Mouse (Mus musculus) kidney, embryonic 16.5 days (tissue): ENCODE measurements at regions not wholly inside any gene's neighbourhood (a gene's known extent, or its start where the extent isn't known, plus 50 kb on each side); places are given as distances from the start of the nearest gene placed in this dataset.

ENCODE experiments used
- ATAC-seq: fragments of 200-750 bp; cut with Nextera tagmentation; 2 replicates; pipeline ENCODE4 v1.8.0; 2017; ENCODE audit warnings: moderate TSS enrichment; ENCODE audit not compliant: low FRiP score, low TSS enrichment
- H3K27ac ChIP-seq: fragments of 300-500 bp; sonication (generic); 2 replicates; pipeline ENCODE4 v1.5.1; 2014; ENCODE audit warnings: low read length
- H3K27me3 ChIP-seq: fragments of 300-500 bp; sonication (generic); 2 replicates; pipeline ENCODE4 v1.6.1; 2014; ENCODE audit warnings: low read length, control low read depth, mixed read lengths; ENCODE audit not compliant: insufficient read depth
- H3K36me3 ChIP-seq: fragments of 300-500 bp; sonication (generic); 2 replicates; pipeline ENCODE4 v1.6.1; 2014; ENCODE audit warnings: low read length, control low read depth, mixed read lengths; ENCODE audit not compliant: insufficient read depth
- H3K4me1 ChIP-seq: fragments of 300-500 bp; sonication (generic); 2 replicates; pipeline ENCODE4 v1.6.1; 2014; ENCODE audit warnings: low read length, control low read depth, mixed read lengths; ENCODE audit not compliant: insufficient read depth
- H3K4me2 ChIP-seq: fragments of 300-500 bp; sonication (generic); replicated peaks from 2 replicates; pipeline ENCODE4 v1.6.1; 2014; ENCODE audit warnings: low read depth, low read length
- H3K4me3 ChIP-seq: fragments of 300-500 bp; sonication (generic); 2 replicates; pipeline ENCODE4 v1.5.1; 2014; ENCODE audit warnings: mild to moderate bottlenecking, low read length
- H3K9ac ChIP-seq: fragments of 300-500 bp; sonication (generic); replicated peaks from 2 replicates; pipeline ENCODE4 v1.6.1; 2014; ENCODE audit warnings: low read length
- H3K9me3 ChIP-seq: fragments of 300-500 bp; sonication (generic); 2 replicates; pipeline ENCODE4 v1.6.1; 2016; ENCODE audit warnings: low read length, control low read depth
- WGBS: fragments of 180-500 bp; shearing (Covaris S2); extraction: QIAGEN DNeasy Blood & Tissue Kit; methylation state at CpG from one replicate; pipeline ENCODE4 v1.1.7; 2014; 5-methylcytosine and 5-hydroxymethylcytosine counted together

- Histone ChIP-seq H3K4me1 (no peaks in the 10 kb centered on the region), H3K9me3 (no peaks in the 10 kb centered on the region), H3K36me3 (no peaks in the 10 kb centered on the region), H3K4me3 (no peak overlapping the region), H3K4me2 (no peak overlapping the region), H3K9ac (no peak overlapping the region), H3K27me3 (no peaks in the 10 kb centered on the region), H3K27ac (no peak overlapping the region)
- WGBS, result 84% methylated on average over 9 of the region's 9 CpGs
- no peak for ATAC-seq
These were observed 161.3 kb upstream of the Castor2 start for GRCm38 (mm10) chr5:133937967-133938918.

GRCm38 (mm10) chr5:133935451-133935850, 164.1 kb upstream of the Castor2 start:
- 86% methylated on average over 6 of the region's 6 CpGs for WGBS

GRCm38 (mm10) chr5:133935006-133935405, 164.5 kb upstream of the Castor2 start:
- Histone ChIP-seq H3K36me3 (no peaks in the 10 kb centered on the region), H3K4me3 (no peak overlapping the region), H3K4me2 (no peak overlapping the region), H3K4me1 (no peaks in the 10 kb centered on the region), H3K27ac (no peak overlapping the region), H3K27me3 (no peaks in the 10 kb centered on the region; the same call in 1 of the 2 replicates), H3K9ac (no peak overlapping the region), H3K9me3 (no peaks in the 10 kb centered on the region)
- no peak for ATAC-seq
- 71% methylated on average over 6 of the region's 6 CpGs for WGBS

More at GRCm38 (mm10) chr5:133935451-133935850, 164.1 kb upstream of the Castor2 start:
- H3K9ac ChIP-seq, result no peak overlapping the region
- no peak overlapping the region for H3K4me2 ChIP-seq
- ATAC-seq, result no peak
- no peaks in the 10 kb centered on the region for H3K9me3 ChIP-seq
- H3K27me3 ChIP-seq, result no peaks in the 10 kb centered on the region
- no peak overlapping the region for H3K4me3 ChIP-seq
- H3K27ac ChIP-seq, result no peak overlapping the region
- no peaks in the 10 kb centered on the region for H3K36me3 ChIP-seq
- H3K4me1 ChIP-seq, result no peaks in the 10 kb centered on the region

- no peaks in the 10 kb centered on the region; the same call in 1 of the 2 replicates for H3K27me3 ChIP-seq
- no peak overlapping the region for H3K9ac ChIP-seq
- no peaks in the 10 kb centered on the region for H3K9me3 ChIP-seq
- H3K4me3 ChIP-seq, result no peak overlapping the region
- no peaks in the 10 kb centered on the region for H3K4me1 ChIP-seq
- 75% methylated on average over 5 of the region's 5 CpGs for WGBS
- ATAC-seq, result no peak
- no peak overlapping the region for H3K4me2 ChIP-seq
- H3K36me3 ChIP-seq, result no peaks in the 10 kb centered on the region
- H3K27ac ChIP-seq, result no peak overlapping the region
These were observed 169.4 kb upstream of the Castor2 start for GRCm38 (mm10) chr5:133930101-133930500.

GRCm38 (mm10) chr5:133927054-133927453, 172.5 kb upstream of the Castor2 start:
- no peaks in the 10 kb centered on the region for H3K9me3 ChIP-seq
- no peaks in the 10 kb centered on the region; the same call in 1 of the 2 replicates for H3K27me3 ChIP-seq
- H3K36me3 ChIP-seq, result no peaks in the 10 kb centered on the region
- WGBS, result 86% methylated on average over 5 of the region's 5 CpGs
- no peak overlapping the region for H3K4me2 ChIP-seq
- H3K27ac ChIP-seq, result no peak overlapping the region
- no peak for ATAC-seq
- H3K9ac ChIP-seq, result no peak overlapping the region
- no peaks in the 10 kb centered on the region for H3K4me1 ChIP-seq
- H3K4me3 ChIP-seq, result no peak overlapping the region

- ATAC-seq, result no peak
- WGBS, result 17% methylated on average over 5 of the region's 5 CpGs
- H3K36me3 ChIP-seq, result no peaks in the 10 kb centered on the region
These were observed 174.2 kb upstream of the Castor2 start for GRCm38 (mm10) chr5:133925184-133925900.

GRCm38 (mm10) chr5:133922181-133922580, 177.3 kb upstream of the Castor2 start:
- ATAC-seq, result no peak

More at GRCm38 (mm10) chr5:133925184-133925900, 174.2 kb upstream of the Castor2 start:
- Histone ChIP-seq H3K9ac (no peak overlapping the region), H3K4me2 (no peak overlapping the region), H3K9me3 (no peaks in the 10 kb centered on the region), H3K27ac (no peak overlapping the region), H3K4me3 (no peak overlapping the region), H3K4me1 (no peaks in the 10 kb centered on the region), H3K27me3 (no peaks in the 10 kb centered on the region; the same call in 1 of the 2 replicates)

GRCm38 (mm10) chr5:133915734-133916550, 183.6 kb upstream of the Castor2 start:
- no peaks in the 10 kb centered on the region for H3K27me3 ChIP-seq
- no peaks in the 10 kb centered on the region for H3K9me3 ChIP-seq
- no peaks in the 10 kb centered on the region for H3K4me1 ChIP-seq
- H3K36me3 ChIP-seq, result no peaks in the 10 kb centered on the region
- H3K4me3 ChIP-seq, result no peak overlapping the region
- no peak overlapping the region for H3K4me2 ChIP-seq
- no peak for ATAC-seq
- H3K27ac ChIP-seq, result no peak overlapping the region
- no peak overlapping the region for H3K9ac ChIP-seq

More at GRCm38 (mm10) chr5:133922181-133922580, 177.3 kb upstream of the Castor2 start:
- H3K4me3 ChIP-seq, result no peak overlapping the region
- H3K27ac ChIP-seq, result no peak overlapping the region
- H3K9me3 ChIP-seq, result no peaks in the 10 kb centered on the region
- WGBS, result 83% methylated on average over 1 of the region's 1 CpGs
- no peaks in the 10 kb centered on the region for H3K36me3 ChIP-seq
- no peak overlapping the region for H3K9ac ChIP-seq
- no peak overlapping the region for H3K4me2 ChIP-seq
- H3K4me1 ChIP-seq, result no peaks in the 10 kb centered on the region
- no peaks in the 10 kb centered on the region for H3K27me3 ChIP-seq

GRCm38 (mm10) chr5:133907442-133907841, 192.1 kb upstream of the Castor2 start:
- no peak overlapping the region for H3K4me3 ChIP-seq
- H3K27ac ChIP-seq, result no peak overlapping the region
- H3K4me1 ChIP-seq, result no peaks in the 10 kb centered on the region
- 88% methylated on average over 3 of the region's 3 CpGs for WGBS
- H3K36me3 ChIP-seq, result no peaks in the 10 kb centered on the region
- 0 out of 2 replicates have a peak, but pooled peaks cover 2% of the 10 kb centered on the region for H3K9me3 ChIP-seq
- H3K4me2 ChIP-seq, result no peak overlapping the region
- H3K27me3 ChIP-seq, result no peaks in the 10 kb centered on the region
- no peak for ATAC-seq
- H3K9ac ChIP-seq, result no peak overlapping the region
